Mouse (Mus musculus): ENCODE measurements around the gene Mief1. TPM values are rescaled to one million over a fixed set of nuclear protein-coding genes. Genes with fewer than 3 reads are reported as not detected.

Mief1 gene
- polyA plus RNA-seq, 1 experiment from 2014 or later = 31.4 TPM

DNA sequence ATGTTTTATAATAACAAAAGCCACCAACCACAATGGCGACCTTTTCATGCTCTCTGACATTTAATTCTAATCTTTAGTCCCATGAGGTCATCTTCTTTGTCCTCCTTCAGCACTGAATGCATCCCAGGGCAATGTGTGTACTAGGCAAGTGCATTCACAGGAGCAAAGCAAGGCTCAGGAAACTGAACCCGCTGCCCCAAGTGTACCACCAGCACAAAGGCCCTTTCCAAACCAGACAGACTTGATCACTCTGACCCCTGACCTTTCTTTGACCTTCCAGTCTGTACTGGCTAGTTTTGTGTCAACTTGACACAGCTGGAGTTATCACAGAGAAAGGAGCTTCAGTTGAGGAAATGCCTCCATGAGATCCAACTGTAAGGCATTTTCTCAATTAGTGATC lies 1.5 kb upstream of the Mief1 start:
- Histone ChIP-seq H3K4me1 (replicated peaks) (peaks cover 20% of the 10 kb centered on the region), H3K9me3 (replicated peaks) (no peaks in the 10 kb centered on the region), H3K27ac (ENCODE audit: poor library complexity, severe bottlenecking) (no peak overlapping the region), H3K27me3 (replicated peaks) (no peaks in the 10 kb centered on the region), H3K36me3 (peaks cover 21% of the 10 kb centered on the region), H3K9ac (no peak overlapping the region), H3K4me2 (no peak overlapping the region), H3K4me3 (no peak overlapping the region)
- no peak for ATAC-seq (ENCODE audit: insufficient number of reproducible peaks, low FRiP score)
- 66% methylated on average over 2 of the region's 2 CpGs for WGBS

DNA sequence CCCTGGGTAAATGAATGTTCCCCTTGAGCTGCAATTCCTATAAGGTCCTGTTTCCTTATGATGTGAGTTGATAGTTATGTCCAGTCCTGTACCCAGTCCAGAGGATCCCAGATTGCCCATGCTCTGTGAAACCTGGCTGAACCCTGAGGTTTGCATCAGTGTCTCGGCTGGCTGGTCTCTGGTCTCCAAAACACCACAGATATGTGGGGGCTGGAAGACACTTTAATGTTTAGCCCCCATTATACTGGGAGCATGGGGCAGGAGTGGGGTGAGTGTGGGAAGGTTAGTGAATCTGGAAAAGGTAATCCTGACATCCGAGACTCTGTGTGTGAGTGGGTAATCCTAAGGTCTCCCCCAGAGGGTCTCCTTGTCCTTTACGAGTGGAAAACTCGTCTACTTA lies 765 bp upstream of the Mief1 start:
- no peak for ATAC-seq (ENCODE audit: insufficient number of reproducible peaks, low FRiP score)
- WGBS = 70% methylated on average over 4 of the region's 4 CpGs
- Histone ChIP-seq H3K9ac (no peak overlapping the region), H3K4me2 (0 out of 2 replicates have a peak overlapping the region, but pooled peaks have one; percentile 94), H3K4me1 (replicated peaks) (peaks cover 20% of the 10 kb centered on the region), H3K27ac (ENCODE audit: poor library complexity, severe bottlenecking) (peak overlapping the region; percentile 59; the same call in 1 of the 2 replicates), H3K27me3 (replicated peaks) (no peaks in the 10 kb centered on the region), H3K4me3 (no peak overlapping the region), H3K9me3 (replicated peaks) (no peaks in the 10 kb centered on the region), H3K36me3 (peaks cover 28% of the 10 kb centered on the region)

GRCm38 (mm10) chr15:80235535-80235934 lies 1.7 kb downstream of the Mief1 start, which contains the start of gene AC140267.1:
AC140267.1 (plus strand) TSS chr15:80235835.
- no peaks in the 10 kb centered on the region for H3K9me3 ChIP-seq (replicated peaks)
- no peak within 1 kb of the TSS for H3K27ac ChIP-seq (ENCODE audit: poor library complexity, severe bottlenecking)

GRCm38 (mm10) chr15:80248135-80248534 lies 14.3 kb downstream of the Mief1 start:
- Histone ChIP-seq H3K9me3 (replicated peaks) (no peaks in the 10 kb centered on the region), H3K36me3 (peaks cover 70% of the 10 kb centered on the region), H3K4me2 (no peak overlapping the region), H3K4me3 (no peak overlapping the region), H3K27me3 (replicated peaks) (no peaks in the 10 kb centered on the region), H3K9ac (no peak overlapping the region), H3K4me1 (replicated peaks) (peaks cover 31% of the 10 kb centered on the region), H3K27ac (ENCODE audit: poor library complexity, severe bottlenecking) (no peak overlapping the region)
- no peak for ATAC-seq (ENCODE audit: insufficient number of reproducible peaks, low FRiP score)
- WGBS = 94% methylated on average over 12 of the region's 12 CpGs

More at GRCm38 (mm10) chr15:80235535-80235934, 1.7 kb downstream of the Mief1 start, which contains the start of gene AC140267.1:
- H3K4me2 ChIP-seq = peak within 1 kb of the TSS; percentile 94
- H3K36me3 ChIP-seq = peaks cover 46% of the 10 kb centered on the region
- H3K9ac ChIP-seq = peak within 1 kb of the TSS; percentile 93
- H3K4me3 ChIP-seq = peak within 1 kb of the TSS; percentile 90
- ATAC-seq (ENCODE audit: insufficient number of reproducible peaks, low FRiP score) = no peak
- H3K4me1 ChIP-seq (replicated peaks) = peaks cover 20% of the 10 kb centered on the region
- WGBS = 82% methylated on average over 9 of the region's 9 CpGs
- no peaks in the 10 kb centered on the region for H3K27me3 ChIP-seq (replicated peaks)

DNA sequence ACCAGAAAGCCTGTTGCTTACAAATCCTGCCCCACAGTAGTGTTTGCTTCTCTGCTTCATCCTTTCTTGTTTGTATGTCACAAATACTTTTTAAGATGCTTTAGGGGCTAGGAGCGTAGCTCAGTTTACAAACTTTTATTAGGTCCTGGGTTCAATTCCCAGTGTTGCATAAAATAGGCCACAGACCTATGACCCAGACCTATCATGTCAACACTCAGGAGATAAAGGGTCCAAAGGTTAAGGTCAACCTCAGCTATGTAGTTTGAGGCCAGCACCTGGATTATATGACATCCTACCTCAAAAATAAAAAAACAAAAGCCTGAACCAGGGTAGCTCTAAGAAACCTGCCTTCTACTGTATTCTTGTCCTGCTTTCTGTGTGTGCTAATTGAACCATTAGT lies 14.8 kb downstream of the Mief1 start:
- 96% methylated on average over 1 of the region's 1 CpGs for WGBS
- no peak for ATAC-seq (ENCODE audit: insufficient number of reproducible peaks, low FRiP score)
- H3K4me3 ChIP-seq = no peak overlapping the region
- no peaks in the 10 kb centered on the region for H3K27me3 ChIP-seq (replicated peaks)
- H3K36me3 ChIP-seq = peaks cover 65% of the 10 kb centered on the region
- H3K4me2 ChIP-seq = no peak overlapping the region
- H3K9me3 ChIP-seq (replicated peaks) = no peaks in the 10 kb centered on the region
- H3K4me1 ChIP-seq (replicated peaks) = peaks cover 35% of the 10 kb centered on the region
- no peak overlapping the region for H3K27ac ChIP-seq (ENCODE audit: poor library complexity, severe bottlenecking)
- H3K9ac ChIP-seq = no peak overlapping the region

DNA sequence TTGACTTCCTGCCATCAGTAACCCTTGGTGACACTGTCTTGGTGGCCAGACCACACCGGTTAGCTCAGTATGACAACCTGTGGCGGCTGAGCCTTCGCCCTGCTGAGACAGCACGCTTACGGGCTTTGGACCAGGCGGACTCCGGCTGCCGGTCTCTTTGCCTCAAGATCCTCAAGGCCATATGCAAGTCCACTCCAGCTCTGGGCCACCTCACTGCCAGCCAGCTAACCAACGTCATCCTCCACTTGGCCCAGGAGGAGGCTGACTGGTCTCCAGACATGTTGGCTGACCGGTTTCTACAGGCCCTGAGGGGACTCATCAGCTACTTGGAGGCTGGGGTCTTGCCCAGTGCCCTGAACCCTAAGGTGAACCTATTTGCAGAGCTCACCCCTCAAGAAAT lies 15.9 kb downstream of the Mief1 start:
- Histone ChIP-seq H3K9me3 (replicated peaks) (no peaks in the 10 kb centered on the region), H3K4me3 (no peak overlapping the region), H3K9ac (no peak overlapping the region; the same call in 1 of the 2 replicates), H3K27me3 (replicated peaks) (no peaks in the 10 kb centered on the region), H3K4me2 (no peak overlapping the region), H3K36me3 (peaks cover 57% of the 10 kb centered on the region), H3K4me1 (replicated peaks) (peaks cover 45% of the 10 kb centered on the region), H3K27ac (ENCODE audit: poor library complexity, severe bottlenecking) (peak overlapping the region; percentile 87; the same call in 1 of the 2 replicates)
- no peak for ATAC-seq (ENCODE audit: insufficient number of reproducible peaks, low FRiP score)
- 91% methylated on average over 10 of the region's 10 CpGs for WGBS

GRCm38 (mm10) chr15:80250586-80250985 lies 16.8 kb downstream of the Mief1 start:
- Histone ChIP-seq H3K4me2 (peak overlapping the region; percentile 41), H3K9me3 (replicated peaks) (no peaks in the 10 kb centered on the region), H3K4me1 (replicated peaks) (peaks cover 45% of the 10 kb centered on the region), H3K9ac (peak overlapping the region; percentile 46; the same call in 1 of the 2 replicates), H3K27me3 (replicated peaks) (no peaks in the 10 kb centered on the region), H3K27ac (ENCODE audit: poor library complexity, severe bottlenecking) (peak overlapping the region; percentile 87), H3K4me3 (peak overlapping the region; percentile 5; the same call in 1 of the 2 replicates), H3K36me3 (peaks cover 50% of the 10 kb centered on the region)
- ATAC-seq (ENCODE audit: insufficient number of reproducible peaks, low FRiP score) = no peak
- 19% methylated on average over 6 of the region's 6 CpGs for whole genome bisulfite sequencing

GRCm38 (mm10) chr15:80253530-80253929 lies 19.7 kb downstream of the Mief1 start:
- WGBS = 32% methylated on average over 2 of the region's 2 CpGs
- Histone ChIP-seq H3K4me3 (no peak overlapping the region), H3K36me3 (peaks cover 47% of the 10 kb centered on the region), H3K27me3 (replicated peaks) (no peaks in the 10 kb centered on the region), H3K4me2 (no peak overlapping the region), H3K9me3 (replicated peaks) (no peaks in the 10 kb centered on the region), H3K27ac (ENCODE audit: poor library complexity, severe bottlenecking) (peak overlapping the region; percentile 95; the same call in 1 of the 2 replicates), H3K4me1 (replicated peaks) (peaks cover 64% of the 10 kb centered on the region), H3K9ac (no peak overlapping the region)
- ATAC-seq (ENCODE audit: insufficient number of reproducible peaks, low FRiP score) = no peak

DNA sequence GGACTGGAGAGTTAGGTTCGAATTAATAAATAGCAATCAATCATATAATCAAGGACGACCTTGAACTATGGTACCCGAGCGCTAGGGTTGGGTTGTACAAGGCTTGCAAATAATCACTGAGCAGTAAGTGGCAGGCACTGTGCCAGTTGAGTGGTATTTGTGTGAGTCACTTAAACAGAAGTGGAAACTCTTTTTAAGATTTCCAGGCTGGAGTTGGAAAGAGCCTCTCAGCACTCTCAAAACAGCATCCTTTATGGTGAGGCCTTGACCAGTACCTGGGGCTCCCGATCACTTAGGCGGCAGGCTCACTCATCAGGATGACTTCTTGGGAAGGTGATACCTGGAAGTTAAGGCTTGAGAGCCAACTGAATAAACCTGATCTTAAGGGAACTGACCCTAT lies 20.4 kb downstream of the Mief1 start:
- Histone ChIP-seq H3K4me2 (peak overlapping the region; percentile 95), H3K36me3 (peaks cover 42% of the 10 kb centered on the region), H3K27ac (ENCODE audit: poor library complexity, severe bottlenecking) (peak overlapping the region; percentile 95), H3K4me1 (replicated peaks) (peaks cover 65% of the 10 kb centered on the region), H3K9ac (peak overlapping the region; percentile 86), H3K9me3 (replicated peaks) (no peaks in the 10 kb centered on the region), H3K4me3 (peak overlapping the region; percentile 94), H3K27me3 (replicated peaks) (no peaks in the 10 kb centered on the region)
- no peak for ATAC-seq (ENCODE audit: insufficient number of reproducible peaks, low FRiP score)
- 47% methylated on average over 6 of the region's 6 CpGs for WGBS

- Histone ChIP-seq H3K27ac (ENCODE audit: poor library complexity, severe bottlenecking) (peak within 1 kb of the TSS; percentile 99), H3K4me2 (peak within 1 kb of the TSS; percentile 95), H3K9ac (peak within 1 kb of the TSS; percentile 100), H3K27me3 (replicated peaks) (no peaks in the 10 kb centered on the region), H3K9me3 (replicated peaks) (no peaks in the 10 kb centered on the region), H3K4me1 (replicated peaks) (peaks cover 60% of the 10 kb centered on the region), H3K4me3 (peak within 1 kb of the TSS; percentile 94), H3K36me3 (peaks cover 42% of the 10 kb centered on the region)
- under 1% methylated on average over 62 of the region's 62 CpGs for WGBS
- peak; percentile 93 for ATAC-seq (ENCODE audit: insufficient number of reproducible peaks, low FRiP score)
These were observed 21.2 kb downstream of the Mief1 start, which contains the start of gene Atf4 for GRCm38 (mm10) chr15:80254847-80255645. Atf4 (plus strand) TSS chr15:80255184.

GRCm38 (mm10) chr15:80255646-80256121 lies 21.9 kb downstream of the Mief1 start:
- Histone ChIP-seq H3K9me3 (replicated peaks) (no peaks in the 10 kb centered on the region), H3K27ac (ENCODE audit: poor library complexity, severe bottlenecking) (peak overlapping the region; percentile 99), H3K4me2 (peak overlapping the region; percentile 95), H3K36me3 (peaks cover 44% of the 10 kb centered on the region), H3K27me3 (replicated peaks) (no peaks in the 10 kb centered on the region), H3K4me3 (peak overlapping the region; percentile 94), H3K4me1 (replicated peaks) (peaks cover 53% of the 10 kb centered on the region), H3K9ac (peak overlapping the region; percentile 100)
- peak; percentile 70 for ATAC-seq (ENCODE audit: insufficient number of reproducible peaks, low FRiP score)
- under 1% methylated on average over 50 of the region's 51 CpGs for WGBS

Data from heart, embryonic 12.5 days (tissue).